ENCODE assay signal across 7 mouse cellular contexts in the genomic region with DNA sequence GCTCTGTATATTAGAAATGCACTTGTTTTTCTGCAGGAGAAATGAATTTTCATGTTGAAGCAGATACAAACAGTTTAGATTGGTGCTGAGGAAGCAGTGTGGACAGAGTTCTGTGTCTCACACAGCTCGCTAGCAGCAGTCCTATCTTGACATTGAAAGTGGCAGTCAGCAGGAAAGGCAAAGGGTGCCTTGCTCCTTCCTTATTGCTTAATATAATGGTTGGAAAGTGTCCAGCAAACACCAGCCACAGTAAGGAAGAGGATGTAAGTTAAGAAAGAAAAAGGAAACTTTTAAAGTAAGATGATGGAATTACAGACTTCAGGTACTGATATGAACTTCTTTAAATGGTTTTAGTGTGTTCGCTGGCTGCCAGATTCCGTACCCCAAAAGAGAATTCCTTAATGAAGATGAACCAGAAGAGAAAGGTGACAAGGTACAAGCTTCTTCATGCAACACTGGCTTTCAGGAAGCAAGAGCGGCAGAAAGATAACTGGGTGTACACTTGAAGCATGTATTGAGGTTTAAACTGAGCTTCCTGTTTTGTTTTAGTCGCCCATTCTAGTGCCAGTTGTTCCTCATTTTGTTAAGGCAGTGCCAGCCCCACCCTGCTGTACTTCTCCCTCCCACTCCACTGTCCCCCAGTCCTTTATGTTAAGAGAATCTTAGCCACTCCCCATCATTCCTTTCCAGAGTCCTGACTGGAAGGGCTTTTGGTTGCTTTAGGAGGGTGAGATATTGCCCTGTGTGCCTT.
DNase-seq lines count a peak whose midpoint lies in the region; ATAC-seq and TF ChIP-seq lines count a peak whose summit lies in the region.

No protein-coding gene starts in this region.

- no peaks in the 10 kb centered on the region for H3K27me3 ChIP-seq in lung, embryonic 15.5 days
- H3K27me3 ChIP-seq in stomach, embryonic 15.5 days (replicated peaks) = no peaks in the 10 kb centered on the region
- no peaks in the 10 kb centered on the region for H3K27me3 ChIP-seq in forebrain, embryonic 12.5 days

- H3K9ac ChIP-seq in lung, embryonic 15.5 days = no peak overlapping the region
- no peak overlapping the region for H3K9ac ChIP-seq in stomach, embryonic 15.5 days
- no peak overlapping the region for H3K9ac ChIP-seq in forebrain, embryonic 12.5 days

- no peak overlapping the region; the same call in none of the 2 replicates for H3K4me2 ChIP-seq in lung, embryonic 15.5 days
- H3K4me2 ChIP-seq in stomach, embryonic 15.5 days = no peak overlapping the region
- H3K4me2 ChIP-seq in forebrain, embryonic 12.5 days = no peak overlapping the region

- H3K9me3 ChIP-seq in lung, embryonic 15.5 days = no peaks in the 10 kb centered on the region
- no peaks in the 10 kb centered on the region for H3K9me3 ChIP-seq in stomach, embryonic 15.5 days
- no peaks in the 10 kb centered on the region for H3K9me3 ChIP-seq in forebrain, embryonic 12.5 days

- DNase-seq in lung, adult 18-20 months = peak; percentile 33 to 53
- DNase-seq in lung, adult 2 months = no peak
- no peak for DNase-seq in cerebellum, postnatal 10 days

- peaks cover 15% of the 10 kb centered on the region for H3K4me1 ChIP-seq in lung, adult 2 months (ENCODE audit: control insufficient read depth, insufficient read depth, low read length)
- H3K4me1 ChIP-seq in lung, embryonic 15.5 days = peaks cover 16% of the 10 kb centered on the region
- H3K4me1 ChIP-seq in stomach, embryonic 15.5 days = no peaks in the 10 kb centered on the region
- no peaks in the 10 kb centered on the region for H3K4me1 ChIP-seq in forebrain, embryonic 12.5 days

- peak; percentile 90 for ATAC-seq in granulocyte monocyte progenitor cell, adult 5-6 weeks (replicated peaks; ENCODE audit: poor library complexity, severe bottlenecking)
- peak; percentile 64 for ATAC-seq in lung, embryonic 15.5 days (ENCODE audit: borderline replicate concordance, extremely low read depth, low FRiP score, low TSS enrichment)
- ATAC-seq in stomach, embryonic 15.5 days (ENCODE audit: insufficient read depth, low FRiP score, low read depth) = peak; percentile 14; the same call in 1 of the 2 replicates
- ATAC-seq in forebrain, embryonic 12.5 days (ENCODE audit: low FRiP score) = no peak

- TF ChIP-seq POLR2A in lung, adult 2 months (IDR thresholded peaks at IDR 0.05; ENCODE audit: borderline replicate concordance, extremely low read depth, low read depth, low read length) = no peak

- no peak for TF ChIP-seq CTCF in lung, adult 2 months (IDR thresholded peaks at IDR 0.05; ENCODE audit: insufficient read depth, low read length)

- peak overlapping the region; percentile 66 for H3K27ac ChIP-seq in lung, embryonic 15.5 days
- H3K27ac ChIP-seq in stomach, embryonic 15.5 days = peak overlapping the region; percentile 36; the same call in 1 of the 2 replicates
- H3K27ac ChIP-seq in forebrain, embryonic 12.5 days = no peak overlapping the region

- no peak overlapping the region for H3K4me3 ChIP-seq in lung, adult 2 months (replicated peaks; ENCODE audit: extremely low read depth, low read depth, low read length)
- H3K4me3 ChIP-seq in lung, embryonic 15.5 days = no peak overlapping the region
- no peak overlapping the region for H3K4me3 ChIP-seq in stomach, embryonic 15.5 days (replicated peaks)
- H3K4me3 ChIP-seq in forebrain, embryonic 12.5 days (replicated peaks) = no peak overlapping the region

- peaks cover 18% of the 10 kb centered on the region; the same call in 1 of the 2 replicates for H3K36me3 ChIP-seq in lung, embryonic 15.5 days
- 0 out of 2 replicates have a peak, but pooled peaks cover 5% of the 10 kb centered on the region for H3K36me3 ChIP-seq in stomach, embryonic 15.5 days
- H3K36me3 ChIP-seq in forebrain, embryonic 12.5 days (replicated peaks) = peaks cover 50% of the 10 kb centered on the region

- 32% methylated on average over 5 of the region's 5 CpGs for WGBS in lung, adult 2 months
- WGBS in lung, embryonic 15.5 days = 62% methylated on average over 5 of the region's 5 CpGs
- WGBS in stomach, embryonic 15.5 days = 75% methylated on average over 5 of the region's 5 CpGs
- 89% methylated on average over 5 of the region's 5 CpGs for WGBS in forebrain, embryonic 12.5 days

Comparison
In these comparisons a context has a peak if more than half of its experiments do, and no peak if none do; other contexts are left out.
1. DNase-seq: peak in lung, adult 18-20 months (2 of 2); none in lung, adult 2 months (single experiment) and cerebellum, postnatal 10 days (0 of 2).